Mouse (Mus musculus) ES-E14 (cell line): ENCODE measurements at regions not wholly inside any gene's neighbourhood (a gene's known extent, or its start where the extent isn't known, plus 50 kb on each side); places are given as distances from the start of the nearest gene placed in this dataset.

Experiments
- HCFC1 ChIP-seq: IDR thresholded peaks from 2 replicates; pipeline ENCODE4 v1.6.1; 2012; ENCODE audit warnings: low read length, inconsistent platforms, borderline replicate concordance; ENCODE audit not compliant: insufficient read depth
- MAFK ChIP-seq: IDR thresholded peaks from 2 replicates; pipeline ENCODE4 v1.6.1; 2014; ENCODE audit warnings: mild to moderate bottlenecking, low read depth, low read length, inconsistent platforms; ENCODE audit not compliant: insufficient read depth
- ZC3H11A ChIP-seq: IDR thresholded peaks from 2 replicates; pipeline ENCODE4 v1.6.1; 2012; ENCODE audit warnings: low read depth, mild to moderate bottlenecking, inconsistent platforms, low read length, borderline replicate concordance

- TF ChIP-seq MAFK (no peak), ZC3H11A (no peak), HCFC1 (no peak)
Measured at GRCm38 (mm10) chr15:52785976-52786375, 1098.7 kb upstream of the Gm7489 start.
